Mouse (Mus musculus) left cerebral cortex, adult 11 months (tissue): ENCODE data around the gene Ptgds.

ENCODE experiments used
- DNase-seq: peaks from one replicate; pipeline ENCODE4 v3.0.0; 2022; ENCODE audit warnings: low spot score

Gene Ptgds

DNA sequence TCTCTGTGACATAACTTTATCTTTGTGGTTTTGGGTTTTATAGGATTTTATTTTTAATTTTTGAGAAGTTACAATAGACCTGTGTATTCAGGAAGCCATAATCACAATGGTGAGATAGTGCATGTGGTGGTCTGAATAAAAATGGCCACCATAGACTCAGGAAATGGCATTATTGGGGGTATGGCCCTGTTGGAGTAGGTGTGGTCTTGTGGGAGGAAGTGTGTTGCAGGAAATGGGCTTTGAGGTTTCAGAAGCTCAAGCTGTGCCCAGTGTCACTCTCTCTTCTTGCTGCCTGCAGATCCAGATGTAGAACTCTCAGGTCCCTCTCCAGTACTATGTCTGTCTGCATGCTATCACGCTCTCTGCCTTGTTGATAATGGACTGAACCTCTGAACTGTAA, 10.7 kb upstream of the Ptgds start:
- DNase-seq = no peak

DNA sequence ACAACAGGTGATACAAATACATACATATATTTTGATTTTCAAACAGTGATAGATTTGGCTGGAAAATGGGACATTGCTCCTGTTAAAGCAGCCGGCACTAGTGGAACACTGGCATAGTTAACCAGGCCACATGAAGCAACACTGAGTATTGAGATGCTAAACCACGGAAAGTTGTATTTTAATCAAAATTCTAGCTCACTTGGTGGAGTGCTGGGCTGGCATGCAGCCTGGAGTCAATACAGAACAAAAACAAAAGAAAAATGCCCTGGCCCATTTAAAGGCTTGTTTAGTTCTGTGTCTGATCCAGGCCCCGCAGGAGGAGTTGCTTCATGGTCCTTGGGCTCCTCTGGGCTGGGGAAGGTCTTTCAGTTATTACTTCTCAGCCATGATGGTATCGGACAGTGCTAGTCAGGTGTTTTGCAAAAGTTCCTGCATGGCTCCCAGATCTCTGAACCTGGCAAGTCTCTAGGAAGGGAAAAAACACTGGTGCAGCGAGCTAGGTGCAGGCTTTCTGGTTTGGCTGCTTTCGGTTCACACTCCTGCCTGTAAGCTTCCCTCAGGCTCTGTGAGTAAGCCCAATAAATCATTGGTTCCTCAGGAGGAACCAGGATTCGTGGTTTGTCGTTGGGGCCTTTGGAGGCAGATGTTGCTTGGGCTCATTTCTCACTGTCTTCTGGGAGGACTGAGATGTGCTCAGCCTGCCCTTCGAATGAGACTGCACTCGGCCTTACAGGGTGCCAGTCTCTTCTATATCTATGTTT, 9.9 kb upstream of the Ptgds start:
- DNase-seq = no peak

GRCm38 (mm10) chr2:25477967-25478675, 8.3 kb upstream of the Ptgds start:
- peak; percentile 63 for DNase-seq

DNA sequence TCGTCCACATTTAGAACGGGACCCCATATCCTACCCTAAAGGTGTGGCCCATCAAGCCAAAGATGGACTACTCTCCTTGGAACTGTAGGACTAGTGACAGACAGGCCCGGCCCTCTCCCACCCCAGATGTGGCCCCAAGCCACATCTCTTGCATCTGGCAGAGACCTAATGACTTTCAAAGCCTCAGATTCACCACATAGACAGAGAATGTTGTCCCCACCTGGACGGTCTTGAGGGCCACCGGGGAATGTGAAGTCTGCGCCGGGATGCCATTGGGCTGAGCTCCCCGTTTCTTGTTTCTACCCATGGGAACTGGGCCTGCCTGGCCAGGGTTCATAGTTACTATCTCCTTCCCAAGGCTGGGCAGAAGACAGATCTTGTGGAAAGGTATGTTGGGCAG, 7.7 kb upstream of the Ptgds start:
- no peak for DNase-seq

DNA sequence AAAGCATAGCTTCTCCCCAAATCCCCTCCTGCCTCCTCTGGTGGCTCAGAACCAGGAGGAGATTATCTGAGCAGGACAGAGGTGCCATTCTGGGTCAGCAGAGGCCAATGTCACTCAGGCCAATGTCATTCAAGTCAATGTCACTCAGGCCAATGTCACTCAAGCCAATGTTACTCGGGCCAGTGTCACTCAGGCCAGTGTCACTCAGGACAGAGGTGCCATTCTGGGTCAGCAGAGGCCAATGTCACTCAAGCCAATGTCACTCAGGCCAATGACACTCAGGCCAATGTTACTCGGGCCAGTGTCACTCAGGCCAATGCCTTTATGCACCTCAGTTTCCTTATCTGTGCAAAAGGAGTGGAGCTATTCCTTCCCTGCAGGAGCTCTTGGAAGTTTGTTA, 2.7 kb upstream of the Ptgds start:
- DNase-seq = no peak

DNA sequence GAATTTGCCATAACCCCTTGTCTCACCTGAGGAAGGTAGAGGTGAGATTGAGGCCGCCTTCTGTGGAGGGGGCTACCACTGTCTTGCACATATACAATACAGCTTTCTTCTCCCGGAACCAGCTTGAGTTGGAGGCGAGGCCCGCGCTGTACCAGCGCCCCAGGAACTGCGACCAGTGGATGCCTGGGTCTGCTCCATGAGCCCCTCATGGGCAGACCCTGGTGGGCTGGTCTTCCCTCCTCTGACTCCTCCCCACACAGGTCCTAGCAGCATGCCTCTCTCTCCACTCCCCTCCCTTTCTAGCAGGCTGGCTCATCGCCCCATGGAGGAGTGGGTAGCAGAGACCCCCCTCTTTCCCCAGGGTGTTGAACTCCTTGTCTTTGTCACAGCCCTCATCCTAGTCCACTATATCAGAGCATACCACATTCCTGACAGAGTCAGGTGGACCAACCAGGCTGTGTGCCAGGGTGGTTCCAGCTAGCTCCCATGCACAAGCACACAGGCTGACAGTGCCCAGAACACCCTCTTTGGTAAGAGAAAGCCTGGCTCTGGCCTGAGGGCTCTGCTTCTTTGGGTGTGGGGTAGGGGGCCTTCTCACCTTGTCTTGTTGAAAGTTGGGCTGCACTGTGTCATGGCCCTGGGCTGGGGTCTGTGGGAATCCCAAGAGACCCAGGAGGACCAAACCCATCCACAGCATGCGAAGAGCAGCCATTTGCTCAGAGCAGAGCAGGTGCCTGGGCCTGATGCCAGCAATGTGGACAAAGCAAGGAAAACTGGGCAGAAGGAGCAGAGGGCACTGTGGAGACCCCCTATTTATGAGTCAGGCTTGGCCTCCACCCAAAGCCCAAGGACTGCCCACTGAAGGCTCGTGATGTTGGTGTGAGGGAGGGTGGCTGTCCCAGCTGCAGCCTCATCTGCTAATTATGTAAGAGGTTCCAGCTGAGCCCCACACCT, 607 bp downstream of the Ptgds start:
- peak; percentile 55 for DNase-seq

GRCm38 (mm10) chr2:25467606-25468303, 2.1 kb downstream of the Ptgds start:
- no peak for DNase-seq

- DNase-seq = no peak
Observed at GRCm38 (mm10) chr2:25465816-25466635, 3.8 kb downstream of the Ptgds start.

DNA sequence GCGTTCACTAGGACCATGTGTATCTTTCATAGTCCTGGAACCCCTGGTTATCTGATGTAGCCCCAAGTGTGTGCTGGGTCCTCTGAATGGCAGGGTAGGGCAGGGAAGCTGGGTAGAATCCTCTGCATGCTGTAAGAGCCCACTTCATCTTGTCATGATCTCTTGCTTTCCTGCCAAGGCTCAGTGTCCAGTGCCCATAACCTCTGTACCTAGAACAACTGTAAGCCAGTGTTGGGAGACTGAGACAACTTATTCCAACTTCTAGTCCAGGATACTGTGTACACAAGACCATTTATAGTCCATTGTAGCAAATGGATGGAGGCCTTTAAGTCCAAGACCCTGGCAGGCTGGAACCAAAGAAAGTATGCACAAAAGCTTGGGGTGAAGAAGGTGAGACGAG, 4.6 kb downstream of the Ptgds start:
- no peak for DNase-seq

- DNase-seq = no peak
Observed at GRCm38 (mm10) chr2:25463630-25464029, 6.2 kb downstream of the Ptgds start.

GRCm38 (mm10) chr2:25461407-25461806, 8.4 kb downstream of the Ptgds start:
- no peak for DNase-seq

GRCm38 (mm10) chr2:25460551-25461309, 9.1 kb downstream of the Ptgds start, which contains the start of gene Paxx:
TSS of gene Paxx (minus strand) at chr2:25461094.
- peak; percentile 93 for DNase-seq

DNA sequence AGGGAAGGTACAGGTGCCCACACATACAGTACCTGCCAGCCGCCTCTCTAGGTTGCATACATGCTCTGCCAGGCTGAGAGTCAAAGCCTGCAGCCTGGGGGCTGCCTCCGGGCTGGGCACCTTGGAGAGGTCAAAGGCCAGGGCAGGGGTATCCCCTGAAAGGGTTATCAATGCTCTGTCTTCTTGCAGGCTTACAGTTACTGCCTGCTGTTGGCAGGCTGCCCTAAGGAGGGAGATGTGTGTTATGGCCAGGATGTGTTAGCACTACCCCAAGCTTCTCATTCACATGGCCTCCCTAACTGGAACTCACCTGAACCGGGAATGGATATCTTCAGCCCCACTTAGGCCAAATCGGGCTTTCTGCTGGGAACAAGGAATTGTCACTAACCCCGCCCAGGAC, 9.7 kb downstream of the Ptgds start:
- no peak for DNase-seq

- no peak for DNase-seq
Observed at GRCm38 (mm10) chr2:25458911-25459310, 10.9 kb downstream of the Ptgds start.

- DNase-seq = no peak
Observed at GRCm38 (mm10) chr2:25457022-25457896, 12.6 kb downstream of the Ptgds start.

DNA sequence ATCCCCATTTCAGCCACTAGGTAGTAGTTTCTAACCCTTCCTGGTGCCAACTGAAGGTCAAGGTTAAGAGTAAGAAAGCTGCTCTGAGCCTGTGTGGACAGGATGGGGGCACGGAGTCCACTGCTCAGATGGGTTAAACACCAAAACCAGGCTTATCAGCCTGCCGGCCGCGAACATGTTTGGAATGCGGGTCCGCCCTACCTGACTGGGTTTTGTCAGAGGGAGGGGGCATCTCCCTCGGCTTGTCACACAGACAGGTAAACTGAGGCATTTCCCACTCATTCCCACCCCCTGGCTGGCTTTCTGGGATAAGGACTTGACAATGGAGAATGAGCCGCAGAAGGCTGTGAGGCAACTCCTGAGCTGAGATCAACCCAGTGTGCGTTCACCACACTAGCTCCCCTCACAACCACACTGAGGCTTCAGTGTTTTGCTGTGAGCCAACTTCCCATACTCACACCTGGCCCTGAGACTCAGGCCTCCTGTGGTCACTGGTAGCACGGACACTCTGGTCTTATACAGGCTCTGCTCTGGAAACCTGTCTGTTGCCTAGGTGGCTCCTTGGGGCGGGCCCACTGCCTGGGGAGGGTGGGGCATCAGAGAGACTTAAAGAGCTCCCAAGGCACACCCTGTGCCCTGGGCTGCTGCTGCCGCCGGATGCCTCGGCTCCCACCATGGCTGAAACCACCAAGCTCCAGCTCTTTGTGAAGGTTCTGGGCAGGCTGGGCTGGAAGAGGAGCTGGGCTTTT, 13.5 kb downstream of the Ptgds start, which contains the start of gene Clic3:
Clic3 (plus strand) TSS at position 634 of the 749 bp plus-strand sequence.
- no peak for DNase-seq

DNA sequence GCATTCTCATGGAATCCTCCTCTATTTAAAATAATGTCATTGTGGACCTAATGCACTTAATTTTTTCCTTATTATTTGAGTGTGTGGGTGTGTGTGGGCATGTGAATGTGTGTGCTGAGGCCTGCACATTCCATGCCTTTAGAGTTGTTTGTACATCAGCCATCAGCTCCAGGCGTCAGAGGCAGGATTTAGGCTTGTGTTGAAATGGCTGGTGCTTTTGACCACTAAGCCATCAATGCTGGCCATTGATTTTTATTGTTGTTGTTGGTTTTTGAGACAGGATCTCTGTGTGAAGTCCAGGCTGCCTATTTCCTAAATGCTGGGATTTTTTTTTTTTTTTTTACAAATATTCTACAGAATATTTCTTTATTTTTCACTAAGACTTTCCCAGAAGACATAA, 16.9 kb downstream of the Ptgds start:
- DNase-seq = no peak
